Mouse (Mus musculus) gastrocnemius, adult 18-20 months (tissue): ENCODE results near the gene Ddx11. TPM values are rescaled to one million over a fixed set of nuclear protein-coding genes. Genes with fewer than 3 reads are reported as not detected.

Source experiments
- DNase-seq: peaks from one replicate; pipeline ENCODE4 v3.0.0; 2021; ENCODE audit warnings: low spot score
- long read RNA-seq, 2 experiments: library from polyadenylated mRNA; stranded (forward); transcript quantifications; one replicate each; pipeline ENCODE4 v2.0.0; 2021
- total RNA-seq, 2 experiments: library from RNA; stranded (reverse); gene quantifications; 2 replicates each; pipeline ENCODE4 v1.2.3; 2021

Ddx11 gene
- total RNA-seq: 1 to 10 TPM in 1 of 2 experiments, under 1 TPM in 1; 0.75 to 1.2 TPM
- long read RNA-seq, experiment 1, partial matches to known transcripts: 0 of 2 reads
- long read RNA-seq, experiment 1, other reads (novel, unspliced or antisense): 2 of 2 reads
- long read RNA-seq, experiment 2, partial matches to known transcripts: 1 of 1 reads
- long read RNA-seq, experiment 2, other reads (novel, unspliced or antisense): 0 of 1 reads

DNA sequence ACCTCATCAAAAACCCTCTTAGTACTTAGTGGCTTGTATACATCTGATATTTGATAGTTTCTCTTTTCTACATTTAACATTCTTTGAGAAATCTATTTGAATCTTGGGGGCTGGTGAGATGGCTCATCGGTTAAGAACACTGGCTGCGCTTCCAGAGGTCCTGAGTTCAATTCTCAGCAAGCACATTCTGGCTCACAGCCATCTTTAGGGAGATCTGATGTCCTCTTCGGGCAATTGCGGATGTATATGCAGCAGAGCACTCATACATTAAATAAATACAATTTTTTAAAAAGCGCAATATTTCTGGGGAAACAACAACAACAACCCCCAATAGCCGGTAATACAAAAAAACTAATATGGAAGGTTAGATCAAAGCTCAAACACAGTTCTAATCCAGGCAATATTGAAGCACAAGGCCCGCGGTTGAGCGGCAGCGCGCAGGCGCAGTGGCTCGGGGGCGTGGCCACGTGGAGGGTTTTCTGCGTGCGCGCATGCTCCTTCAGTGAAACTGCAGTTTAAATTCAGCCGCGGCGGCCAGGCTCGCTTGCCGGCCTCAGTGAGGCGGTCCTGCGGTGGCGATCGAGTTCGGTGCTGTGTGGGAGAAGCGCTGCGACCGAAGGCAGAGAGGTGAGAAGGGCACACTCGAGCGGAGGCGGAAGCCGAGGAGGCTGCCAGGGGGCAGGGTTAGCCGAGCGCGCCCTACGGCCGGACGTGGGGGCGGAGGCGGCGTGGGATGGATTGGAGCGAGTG, at the start of gene Ddx11:
Ddx11 (plus strand) TSS at position 455 of the 750 bp plus-strand sequence.
- peak; percentile 93 for DNase-seq

DNA sequence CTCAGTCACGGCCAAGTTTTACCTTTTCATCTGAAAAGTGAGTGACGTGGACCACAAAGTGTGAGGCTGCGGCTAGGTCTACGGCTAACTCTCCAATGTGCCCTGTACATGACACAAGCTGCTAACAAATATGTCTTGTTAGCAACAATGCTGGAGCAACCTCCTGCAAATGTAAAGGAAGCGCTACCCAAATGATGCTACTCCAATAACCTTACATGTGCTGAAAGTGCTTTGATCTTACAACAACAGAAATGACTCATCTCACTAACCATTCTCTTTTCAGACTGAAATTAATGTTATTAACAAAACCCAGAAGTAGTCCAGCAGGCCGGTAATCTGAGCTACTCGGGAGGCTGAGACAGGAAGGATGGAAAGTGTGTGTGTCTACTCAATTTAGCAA, 49.3 kb upstream of the Ddx11 start:
- DNase-seq: no peak

DNA sequence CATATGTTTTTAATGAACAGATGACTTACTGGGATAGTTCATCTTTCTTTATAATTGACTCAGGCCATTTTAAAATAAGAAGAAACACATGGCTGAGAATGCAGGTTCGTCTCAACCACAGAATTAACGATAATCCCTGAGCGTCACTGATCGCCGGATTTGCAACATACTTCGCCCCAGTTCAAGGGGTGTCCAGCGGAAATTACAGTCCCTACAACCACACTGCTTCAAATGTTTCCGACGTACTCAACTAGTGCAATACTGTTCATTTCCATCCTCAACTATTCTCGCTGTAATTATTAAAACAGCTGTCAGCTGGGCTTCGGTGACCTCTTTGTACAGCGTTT, 47.5 kb upstream of the Ddx11 start:
- no peak for DNase-seq

DNA sequence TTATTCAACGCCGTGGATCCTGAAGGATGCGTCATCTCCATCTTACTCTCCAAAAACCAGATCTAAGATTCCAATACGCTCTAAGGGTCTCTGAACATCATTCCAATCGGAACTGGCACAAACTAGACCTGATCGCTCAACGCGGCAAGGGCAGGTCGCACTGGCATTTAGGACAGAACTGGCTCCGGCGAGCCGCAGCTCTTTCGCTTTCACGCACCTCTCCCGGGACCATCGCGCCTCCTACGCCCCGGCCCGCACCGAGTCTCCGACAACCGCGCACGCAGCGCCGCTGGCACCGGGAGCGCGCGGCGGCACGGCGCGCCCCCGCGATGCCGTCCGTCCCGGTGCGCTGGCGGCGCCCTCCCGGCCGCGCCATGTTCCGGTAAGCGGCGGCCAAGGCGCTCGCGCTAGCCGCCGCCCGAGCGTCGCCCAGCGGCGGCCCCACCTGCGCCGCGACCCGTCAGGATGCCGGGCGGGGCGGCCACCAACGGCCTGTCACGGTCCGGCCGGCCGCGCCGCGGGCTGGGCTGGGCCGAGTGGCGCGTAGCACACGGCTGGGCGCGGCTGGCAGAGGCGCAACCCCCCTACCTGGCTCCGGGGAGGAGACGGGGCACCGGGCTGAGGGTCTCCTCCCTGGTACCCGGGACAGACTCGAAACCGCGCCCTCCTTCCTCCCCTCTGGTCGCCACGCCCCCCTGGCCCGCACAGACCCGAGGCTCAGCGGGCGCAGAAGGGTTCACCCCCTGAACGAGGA, 47.0 kb upstream of the Ddx11 start:
- DNase-seq: no peak

DNA sequence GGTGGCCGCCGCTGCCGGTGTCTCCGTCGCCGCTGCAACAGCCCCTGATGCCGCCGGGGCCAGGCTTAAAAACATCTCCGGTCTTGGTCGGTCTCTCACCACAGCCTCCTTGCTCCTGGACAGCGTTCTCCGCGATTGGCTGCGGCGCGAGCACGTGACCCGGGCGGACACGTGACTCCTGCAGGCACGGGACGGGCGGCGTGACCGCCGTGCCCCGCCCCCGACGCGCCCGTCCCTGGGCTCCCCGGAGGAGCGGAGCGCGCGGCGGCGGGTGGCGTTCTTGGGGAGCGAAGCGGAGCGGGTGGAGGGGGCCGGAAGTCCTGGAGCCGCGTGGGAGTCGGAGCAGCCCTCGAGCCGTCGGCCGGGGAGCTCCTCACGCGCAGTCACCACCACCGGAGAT, 46.4 kb upstream of the Ddx11 start, which contains the start of gene Ankrd12:
Ankrd12 (minus strand) TSS at position 156 of the 400 bp plus-strand sequence.
- peak; percentile 96 for DNase-seq

DNA sequence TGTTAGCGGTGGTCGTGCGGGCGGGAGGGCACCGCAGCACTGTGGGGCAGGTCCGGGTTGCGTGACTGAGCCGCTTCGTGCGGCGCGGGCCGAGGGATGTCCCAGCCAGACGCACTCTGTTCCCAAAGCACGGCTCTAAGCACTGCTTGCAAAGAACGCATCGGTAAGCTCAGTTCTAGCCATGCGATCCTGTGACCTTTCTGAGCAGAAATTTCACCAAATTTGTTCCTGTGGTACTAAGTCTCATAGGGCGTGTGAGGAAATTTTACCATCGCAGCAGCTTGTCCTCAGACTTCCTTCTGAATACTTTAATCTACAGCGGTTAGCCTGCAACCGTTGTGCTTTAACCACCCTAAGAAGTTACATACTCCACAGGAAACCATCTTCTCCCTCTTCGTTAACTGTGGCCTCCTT, 45.9 kb upstream of the Ddx11 start:
- DNase-seq: no peak

DNA sequence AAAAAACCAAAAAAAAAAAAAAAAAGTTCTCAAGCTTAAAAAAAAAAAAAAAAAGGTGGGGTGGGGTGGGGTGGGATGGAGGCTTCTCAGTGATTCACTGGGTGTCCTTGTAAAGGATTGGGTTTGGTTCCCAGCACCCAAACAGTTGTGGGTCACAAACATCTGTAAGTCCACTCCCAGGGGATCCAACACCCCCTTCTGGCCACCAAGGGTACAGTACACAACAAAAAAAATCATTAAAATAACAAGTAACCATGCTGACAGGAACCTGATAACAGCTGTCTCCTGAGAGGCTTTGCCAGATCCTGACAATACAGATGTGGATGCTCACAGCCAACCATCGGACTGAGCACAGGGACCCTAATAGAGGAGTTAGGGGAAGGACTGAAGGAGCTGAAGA, 38.8 kb upstream of the Ddx11 start:
- DNase-seq: no peak

DNA sequence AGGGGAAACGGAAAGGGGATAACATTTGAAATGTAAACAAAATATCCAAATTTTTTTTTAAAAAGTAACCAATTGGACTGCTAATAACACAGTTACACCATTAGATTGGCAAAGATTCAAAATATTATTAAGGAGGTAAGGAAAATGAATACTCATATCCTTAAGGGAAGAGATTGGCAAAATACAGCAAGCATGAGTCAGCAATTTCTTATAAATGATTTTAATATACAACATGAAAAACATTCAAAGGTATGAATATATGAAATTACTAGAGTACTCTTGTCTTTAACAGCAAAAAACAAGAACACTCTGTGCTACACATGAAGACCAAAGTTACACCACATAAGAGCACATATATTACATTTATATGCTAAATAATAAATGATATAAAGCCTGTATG, 38.3 kb upstream of the Ddx11 start:
- no peak for DNase-seq

DNA sequence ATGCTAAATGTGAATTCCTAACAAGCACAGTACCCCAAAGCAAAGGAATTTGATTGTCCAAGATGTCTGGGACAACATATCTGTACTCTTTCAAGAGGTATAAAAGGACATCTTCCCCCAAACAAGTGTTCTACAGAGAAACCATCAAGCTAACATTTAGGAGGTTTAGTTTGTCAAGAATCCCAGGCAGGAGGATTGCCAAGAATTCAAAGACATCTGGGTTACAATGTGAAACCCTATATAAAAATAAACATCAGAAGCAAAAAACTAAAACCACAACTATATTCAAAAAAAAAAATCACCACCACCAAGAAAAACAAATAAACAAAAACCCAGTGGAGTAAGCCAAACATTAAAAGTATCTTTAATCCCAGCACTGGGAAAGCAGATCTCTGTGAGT, 33.1 kb upstream of the Ddx11 start:
- DNase-seq: no peak

DNA sequence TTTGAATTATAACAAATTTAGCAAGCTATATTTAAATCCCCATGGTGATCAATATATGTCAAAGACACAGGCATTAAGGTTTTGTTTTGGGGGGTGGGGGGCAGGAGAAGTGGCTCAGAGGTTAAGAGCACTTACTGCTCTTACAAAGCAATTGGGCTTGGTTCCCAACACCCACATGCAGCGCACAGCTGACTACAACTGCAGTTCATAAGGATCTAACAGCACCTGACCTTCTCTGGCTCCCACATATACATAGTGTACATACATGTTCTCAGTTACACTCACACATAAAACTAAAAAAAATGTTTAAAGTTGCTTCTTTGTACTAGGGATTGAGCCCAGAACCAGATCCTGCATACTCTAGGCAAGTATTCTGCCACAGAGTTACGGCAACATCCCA, 31.9 kb upstream of the Ddx11 start:
- DNase-seq: no peak

DNA sequence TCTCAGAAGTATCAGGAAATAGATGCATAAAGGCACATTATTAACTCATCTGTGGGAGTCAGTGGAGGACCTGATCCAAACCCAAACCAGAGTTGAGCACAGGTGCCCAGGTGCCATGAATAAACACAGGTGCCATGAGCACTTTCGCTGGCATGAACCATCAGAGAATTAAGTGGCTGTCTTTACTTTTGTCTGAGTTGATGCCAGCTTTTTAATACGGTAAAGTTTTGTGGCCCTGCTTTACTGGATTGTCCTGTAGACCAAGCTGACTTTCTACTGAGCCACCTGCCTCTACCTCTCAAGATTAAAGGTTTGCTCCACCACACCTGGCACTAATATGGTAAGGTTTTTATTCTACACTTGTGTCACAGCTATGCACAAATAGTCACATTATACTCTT, 31.3 kb upstream of the Ddx11 start:
- DNase-seq: no peak

DNA sequence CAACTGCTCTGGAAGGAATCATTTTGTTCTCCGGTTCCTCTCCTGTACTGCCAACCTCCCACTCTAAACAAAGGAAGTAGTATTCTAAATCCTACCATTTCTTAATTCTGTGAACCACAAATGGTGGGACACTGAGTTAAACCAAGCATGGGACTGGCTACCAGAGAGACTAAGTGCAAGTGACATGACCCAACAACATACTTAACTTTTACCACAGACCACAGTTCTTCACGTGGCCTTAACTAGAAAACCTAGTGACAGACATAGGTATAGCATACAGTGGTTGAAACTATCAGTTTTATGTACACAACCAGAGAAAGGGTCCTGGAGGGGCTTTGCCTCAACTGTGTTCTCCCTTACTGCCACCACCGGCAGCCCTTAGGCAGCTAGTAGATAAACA, 30.7 kb upstream of the Ddx11 start:
- no peak for DNase-seq

DNA sequence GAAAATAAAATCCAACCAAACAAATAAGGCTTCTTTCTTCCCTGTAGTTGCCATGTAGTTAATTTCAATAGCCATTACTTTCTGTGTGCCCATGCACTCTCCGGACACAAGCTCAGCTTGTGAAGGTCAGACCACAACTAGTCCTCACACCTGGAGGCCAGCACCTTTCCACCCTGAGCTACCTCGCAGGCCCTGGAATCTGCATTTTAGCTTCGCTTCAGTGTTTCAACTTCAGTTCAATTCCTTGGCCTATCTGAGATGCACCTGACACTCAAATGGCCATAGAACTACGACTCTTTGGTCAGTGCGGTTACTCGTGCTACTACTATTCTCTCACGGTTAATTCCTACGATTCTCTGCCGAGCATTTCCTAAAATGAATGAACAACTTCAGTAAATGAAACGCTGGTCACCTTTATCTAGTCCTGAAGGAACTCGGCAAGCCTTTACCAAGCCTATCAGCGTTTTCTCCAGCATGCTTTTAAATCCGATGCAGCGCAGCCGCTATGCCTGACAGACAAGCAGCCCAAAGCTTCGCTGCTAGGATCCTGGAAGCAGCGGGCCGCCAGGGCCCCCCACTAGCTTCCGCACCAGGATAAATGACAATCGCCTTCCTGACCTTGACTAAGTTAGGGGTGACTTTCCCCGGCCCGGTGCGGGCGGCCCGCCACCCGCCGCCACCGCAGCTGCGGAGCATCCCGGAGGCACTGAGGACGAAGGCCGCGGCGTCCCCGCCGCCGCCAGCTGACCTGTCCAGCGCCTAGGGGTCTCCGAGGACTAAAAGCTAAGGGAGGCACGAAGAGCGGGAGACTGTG, 22.5 kb upstream of the Ddx11 start:
- DNase-seq: no peak

DNA sequence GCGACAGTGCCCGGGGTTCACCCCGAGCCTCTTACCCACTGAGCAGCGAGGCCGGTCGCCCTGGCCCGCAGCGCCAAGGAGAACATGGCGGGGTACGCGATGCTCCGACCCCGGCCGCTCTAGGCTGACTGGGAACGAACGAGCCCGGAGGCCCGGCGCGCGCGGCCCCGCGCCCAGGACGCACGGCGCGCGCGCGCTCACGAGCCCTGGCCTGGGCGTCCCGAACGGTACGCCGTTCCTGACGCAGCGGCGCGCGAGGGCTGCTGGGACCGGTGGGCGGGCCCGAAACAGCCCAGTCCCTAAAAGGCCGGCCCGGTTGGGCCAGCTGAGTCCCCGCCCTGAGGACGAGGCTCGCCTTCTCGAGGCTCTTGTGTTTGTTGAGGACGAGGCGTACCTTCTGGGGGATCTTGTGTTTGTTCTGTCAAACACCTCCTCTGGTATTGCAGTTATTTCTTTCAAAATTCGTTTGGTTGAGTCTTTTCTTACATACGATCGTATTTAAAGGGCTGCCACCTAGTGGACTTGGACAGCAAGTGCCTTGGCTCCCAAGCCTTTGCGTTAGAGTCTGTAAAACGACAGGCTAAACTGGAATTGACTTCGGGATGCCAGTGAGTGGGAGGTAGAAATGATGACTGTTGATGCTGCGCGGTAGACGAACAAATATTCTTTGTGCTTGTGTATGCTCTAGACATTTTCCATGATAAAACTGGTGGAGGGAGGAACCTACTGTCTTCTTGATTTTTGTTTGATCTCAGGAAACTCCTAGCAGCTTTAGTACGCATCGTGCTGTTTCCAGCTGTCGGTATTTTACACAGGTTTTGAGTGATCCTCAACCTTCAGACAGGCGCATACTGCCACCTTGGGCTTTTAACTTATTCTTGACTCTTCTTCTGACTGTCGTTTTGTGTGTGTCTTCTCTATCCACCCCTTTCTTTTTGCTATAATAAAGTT, 21.7 kb upstream of the Ddx11 start, which contains the start of gene Ndufv2:
Ndufv2 (minus strand) TSS at position 180 of the 951 bp plus-strand sequence.
- peak; percentile 91 for DNase-seq

DNA sequence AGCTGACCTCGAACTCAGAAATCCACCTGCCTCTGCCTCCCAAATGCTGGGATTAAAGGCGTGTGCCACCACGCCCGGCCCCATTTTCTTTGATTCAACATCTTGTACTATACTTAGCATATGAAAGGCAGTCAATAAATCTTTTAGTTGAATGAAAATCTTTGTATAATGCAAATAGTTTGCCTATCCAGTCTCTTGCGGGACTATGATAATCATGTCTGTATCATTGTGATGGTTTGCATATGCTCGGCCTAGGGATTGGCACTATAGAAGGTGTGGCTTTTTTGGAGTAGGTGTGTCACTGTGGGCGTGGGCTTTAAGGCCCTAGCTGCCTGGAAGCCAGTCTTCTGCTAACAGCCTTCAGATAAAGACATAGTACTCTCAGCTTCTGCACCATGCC, 19.2 kb upstream of the Ddx11 start:
- DNase-seq: no peak

DNA sequence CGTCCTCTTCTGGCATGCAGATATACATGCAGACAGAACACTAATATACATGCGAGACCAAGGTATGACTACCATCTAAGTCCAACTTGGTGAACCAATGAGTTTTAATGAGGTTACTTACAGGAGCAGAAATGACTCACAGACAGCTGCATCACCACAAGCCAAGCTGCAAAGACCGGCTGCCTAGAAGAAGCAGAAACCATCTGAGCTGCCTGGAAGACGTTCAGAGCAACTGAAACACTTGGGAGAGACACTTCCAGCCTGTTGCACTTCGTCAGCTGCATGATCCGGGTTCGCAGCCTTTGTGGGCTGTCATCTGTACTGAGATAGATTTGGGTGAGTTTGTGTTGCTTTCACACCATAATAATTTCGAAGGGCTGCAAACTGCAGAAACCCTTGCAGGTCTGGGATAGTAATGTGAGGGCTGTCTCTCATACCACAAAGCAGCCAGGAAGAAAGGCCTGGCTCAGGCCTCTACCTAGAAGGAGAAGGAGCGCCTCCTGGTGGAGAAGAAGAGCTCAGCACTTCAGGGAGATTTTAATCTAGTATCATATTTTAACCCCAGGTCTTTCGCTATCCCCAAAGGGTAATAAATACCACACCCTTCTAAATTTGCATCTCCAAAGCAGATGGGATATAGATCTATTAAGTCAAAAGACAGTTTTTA, 16.6 kb upstream of the Ddx11 start:
- DNase-seq: peak; percentile 69

DNA sequence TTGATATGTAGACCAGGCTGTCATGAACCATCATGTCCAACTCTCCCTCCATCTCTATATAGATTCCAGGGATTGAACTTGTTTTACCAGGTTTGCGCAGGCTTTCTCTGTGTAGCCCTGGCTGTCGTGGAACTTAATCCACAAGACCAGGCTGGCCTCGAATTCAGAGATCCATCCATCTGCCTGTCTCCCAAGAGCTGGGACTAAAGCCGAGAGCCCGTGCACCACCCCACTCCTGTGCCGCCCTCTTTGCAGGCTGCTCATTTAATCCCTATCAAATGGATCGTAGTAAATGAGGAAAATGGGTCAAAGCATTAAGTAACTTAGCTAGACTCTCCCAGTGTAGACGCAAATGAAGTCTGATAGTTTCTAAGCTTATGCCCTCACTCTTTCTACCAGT, 15.9 kb upstream of the Ddx11 start:
- DNase-seq: no peak

DNA sequence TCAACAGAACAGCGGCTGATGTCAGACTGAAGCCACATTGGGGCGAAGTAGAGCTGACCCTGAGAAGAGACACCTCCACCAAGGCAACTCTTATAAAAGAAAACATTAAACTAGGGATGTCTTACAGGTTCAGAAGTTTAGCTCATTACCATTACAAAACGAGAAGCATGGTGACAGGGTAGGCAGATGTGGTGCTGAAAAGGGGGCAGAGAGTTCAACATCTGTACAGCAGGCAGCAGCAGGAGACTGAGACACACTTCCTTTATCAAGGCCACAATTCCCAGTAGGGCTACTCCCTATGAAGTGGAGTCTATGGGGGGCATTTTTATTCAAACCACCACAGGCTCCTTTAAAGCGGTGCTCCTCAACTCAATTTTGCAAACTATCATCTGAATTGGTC, 15.1 kb upstream of the Ddx11 start:
- no peak for DNase-seq

DNA sequence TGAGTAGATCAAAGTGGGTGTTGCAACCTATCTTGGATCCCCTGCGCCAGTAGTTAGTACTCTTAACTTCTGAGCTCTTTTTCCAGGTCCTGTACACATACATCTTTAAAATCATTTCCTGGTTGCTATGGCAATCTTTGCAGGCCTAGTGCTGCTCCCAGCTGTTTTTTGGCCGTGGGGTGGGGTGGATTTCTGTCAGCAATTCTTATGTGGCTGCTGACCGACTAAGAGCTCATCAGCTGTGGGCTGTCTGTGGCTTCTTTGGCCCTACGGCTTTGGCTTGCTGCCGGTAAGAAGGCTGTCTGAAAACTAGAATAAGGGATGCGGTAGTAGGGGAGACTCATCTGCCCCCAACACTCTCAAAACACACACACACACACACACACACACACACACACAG, 12.6 kb upstream of the Ddx11 start:
- DNase-seq: no peak

DNA sequence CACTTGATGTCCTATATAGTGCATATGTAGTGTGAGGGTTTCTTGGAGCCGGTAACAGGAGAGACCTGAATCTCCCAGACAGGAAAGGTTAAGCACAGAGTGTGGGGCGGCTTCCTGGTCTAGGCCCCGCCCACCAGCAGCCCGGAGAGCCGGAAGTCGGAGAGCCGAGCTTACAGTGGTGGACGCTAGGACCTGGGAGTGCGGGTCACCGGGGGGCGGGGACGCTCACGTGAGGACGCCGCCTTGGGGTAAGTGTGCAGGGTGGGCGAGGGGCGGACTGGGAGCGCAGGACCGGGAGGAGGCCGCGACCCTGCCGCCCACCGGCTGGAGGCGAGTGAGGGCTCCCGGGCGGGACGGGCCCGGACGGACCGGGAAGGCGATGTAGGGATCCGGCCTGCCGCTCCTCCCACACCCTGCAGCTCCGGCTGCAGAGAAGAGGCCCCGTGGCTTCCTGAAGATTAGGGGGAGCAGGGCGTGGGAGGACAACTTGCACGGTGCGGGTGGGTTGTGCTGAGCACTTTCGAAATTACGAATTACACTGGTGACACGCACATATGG, 11.8 kb upstream of the Ddx11 start, which contains the start of gene Washc1:
Washc1 (plus strand) TSS at position 144 of the 558 bp plus-strand sequence.
- DNase-seq: peak; percentile 86
